Mouse (Mus musculus): Measurements from ENCODE around the gene Gm15517. TPM values are rescaled to one million over a fixed set of nuclear protein-coding genes. Genes with fewer than 3 reads are reported as not detected.

Gm15517 gene
- total and polyA plus RNA-seq, 3 experiments = not detected

GRCm38 (mm10) chr7:44240712-44241111 lies 20.5 kb upstream of the Gm15517 start:
- peaks cover 5% of the 10 kb centered on the region for H3K36me3 ChIP-seq (replicated peaks)
- peaks cover 11% of the 10 kb centered on the region for H3K4me1 ChIP-seq (ENCODE audit: insufficient read depth, low read depth, low read length)
- no peak overlapping the region for H3K4me3 ChIP-seq (ENCODE audit: low read depth, low read length)
- no peak for ATAC-seq (ENCODE audit: extremely low read depth, insufficient number of reproducible peaks, low FRiP score, poor library complexity, severe bottlenecking)
- TF ChIP-seq GATA2 (IDR thresholded peaks at IDR 0.05; ENCODE audit: borderline replicate concordance, low read depth, low read length) = no peak
- no peak for TF ChIP-seq GATA1 (IDR thresholded peaks at IDR 0.05; ENCODE audit: borderline replicate concordance, low read length)
- TF ChIP-seq TAL1 (conservative IDR thresholded peaks at IDR 0.05; ENCODE audit: low read depth, low read length) = no peak
- TF ChIP-seq CTCF (IDR thresholded peaks at IDR 0.05; ENCODE audit: low read depth, low read length) = no peak
- no peak for TF ChIP-seq POLR2AphosphoS5 (IDR thresholded peaks at IDR 0.05; ENCODE audit: insufficient replicate concordance, low read depth, low read length)
- H3K27me3 ChIP-seq (ENCODE audit: insufficient read depth, low read length) = peaks cover 34% of the 10 kb centered on the region
- no peaks in the 10 kb centered on the region for H3K9me3 ChIP-seq (replicated peaks)
- DNase-seq (ENCODE audit: low spot score) = no peak

DNA sequence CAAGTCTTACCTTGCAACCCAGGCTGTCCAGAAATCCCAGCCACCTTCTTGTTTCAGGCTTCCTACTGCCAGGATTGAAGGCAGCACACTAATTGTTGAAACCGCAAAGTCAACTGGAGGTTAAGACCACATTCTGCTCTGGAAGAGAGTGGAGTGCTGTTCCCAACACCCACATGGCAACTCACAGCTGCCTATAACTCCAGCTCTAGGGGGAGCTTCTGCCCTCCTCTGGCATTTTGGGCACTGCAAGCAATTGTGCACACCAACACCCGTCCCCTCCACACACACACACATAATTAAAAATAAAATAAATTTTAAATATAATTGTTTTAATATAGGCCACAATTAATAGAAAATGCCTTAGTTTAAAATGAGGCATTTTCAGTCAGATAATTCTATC lies 20.1 kb upstream of the Gm15517 start:
- no peak for DNase-seq (ENCODE audit: low spot score)
- Histone ChIP-seq H3K4me3 (ENCODE audit: low read depth, low read length) (no peak overlapping the region), H3K4me1 (ENCODE audit: insufficient read depth, low read depth, low read length) (peaks cover 11% of the 10 kb centered on the region), H3K9me3 (replicated peaks) (no peaks in the 10 kb centered on the region), H3K36me3 (replicated peaks) (peaks cover 5% of the 10 kb centered on the region), H3K27me3 (ENCODE audit: insufficient read depth, low read length) (peaks cover 30% of the 10 kb centered on the region)
- ATAC-seq (ENCODE audit: extremely low read depth, insufficient number of reproducible peaks, low FRiP score, poor library complexity, severe bottlenecking) = no peak
- no peak for TF ChIP-seq POLR2AphosphoS5 (IDR thresholded peaks at IDR 0.05; ENCODE audit: insufficient replicate concordance, low read depth, low read length)
- TF ChIP-seq TAL1 (conservative IDR thresholded peaks at IDR 0.05; ENCODE audit: low read depth, low read length) = no peak
- TF ChIP-seq CTCF (IDR thresholded peaks at IDR 0.05; ENCODE audit: low read depth, low read length) = no peak
- no peak for TF ChIP-seq GATA1 (IDR thresholded peaks at IDR 0.05; ENCODE audit: borderline replicate concordance, low read length)

DNA sequence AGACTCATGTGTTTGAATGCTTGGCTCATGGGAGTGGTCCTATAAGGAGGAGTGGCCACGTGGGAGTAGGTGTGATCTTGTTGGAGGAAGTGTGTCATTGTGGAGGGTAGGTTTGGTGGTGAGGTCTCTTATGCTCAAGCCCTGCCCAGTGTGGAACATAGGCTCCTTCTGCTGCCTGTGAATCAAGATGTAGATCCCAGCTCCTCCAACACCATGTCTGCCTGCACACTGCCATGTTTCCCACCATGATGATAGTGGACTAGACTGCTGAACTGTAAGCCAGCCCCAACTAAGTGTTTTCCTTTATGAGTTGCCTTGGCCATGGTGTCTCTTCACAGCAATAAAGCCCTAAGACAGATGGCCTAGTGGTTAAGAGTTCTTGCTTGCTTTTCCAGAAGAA lies 17.2 kb upstream of the Gm15517 start:
- Histone ChIP-seq H3K4me1 (ENCODE audit: insufficient read depth, low read depth, low read length) (peaks cover 22% of the 10 kb centered on the region), H3K9me3 (replicated peaks) (no peaks in the 10 kb centered on the region), H3K4me3 (ENCODE audit: low read depth, low read length) (no peak overlapping the region), H3K27me3 (ENCODE audit: insufficient read depth, low read length) (peaks cover 15% of the 10 kb centered on the region), H3K36me3 (replicated peaks) (peaks cover 19% of the 10 kb centered on the region)
- no peak for DNase-seq (ENCODE audit: low spot score)
- TF ChIP-seq GATA2 (IDR thresholded peaks at IDR 0.05; ENCODE audit: borderline replicate concordance, low read depth, low read length) (no peak), TAL1 (conservative IDR thresholded peaks at IDR 0.05; ENCODE audit: low read depth, low read length) (no peak), CTCF (IDR thresholded peaks at IDR 0.05; ENCODE audit: low read depth, low read length) (no peak), POLR2AphosphoS5 (IDR thresholded peaks at IDR 0.05; ENCODE audit: insufficient replicate concordance, low read depth, low read length) (no peak)
- ATAC-seq (ENCODE audit: extremely low read depth, insufficient number of reproducible peaks, low FRiP score, poor library complexity, severe bottlenecking) = no peak

DNA sequence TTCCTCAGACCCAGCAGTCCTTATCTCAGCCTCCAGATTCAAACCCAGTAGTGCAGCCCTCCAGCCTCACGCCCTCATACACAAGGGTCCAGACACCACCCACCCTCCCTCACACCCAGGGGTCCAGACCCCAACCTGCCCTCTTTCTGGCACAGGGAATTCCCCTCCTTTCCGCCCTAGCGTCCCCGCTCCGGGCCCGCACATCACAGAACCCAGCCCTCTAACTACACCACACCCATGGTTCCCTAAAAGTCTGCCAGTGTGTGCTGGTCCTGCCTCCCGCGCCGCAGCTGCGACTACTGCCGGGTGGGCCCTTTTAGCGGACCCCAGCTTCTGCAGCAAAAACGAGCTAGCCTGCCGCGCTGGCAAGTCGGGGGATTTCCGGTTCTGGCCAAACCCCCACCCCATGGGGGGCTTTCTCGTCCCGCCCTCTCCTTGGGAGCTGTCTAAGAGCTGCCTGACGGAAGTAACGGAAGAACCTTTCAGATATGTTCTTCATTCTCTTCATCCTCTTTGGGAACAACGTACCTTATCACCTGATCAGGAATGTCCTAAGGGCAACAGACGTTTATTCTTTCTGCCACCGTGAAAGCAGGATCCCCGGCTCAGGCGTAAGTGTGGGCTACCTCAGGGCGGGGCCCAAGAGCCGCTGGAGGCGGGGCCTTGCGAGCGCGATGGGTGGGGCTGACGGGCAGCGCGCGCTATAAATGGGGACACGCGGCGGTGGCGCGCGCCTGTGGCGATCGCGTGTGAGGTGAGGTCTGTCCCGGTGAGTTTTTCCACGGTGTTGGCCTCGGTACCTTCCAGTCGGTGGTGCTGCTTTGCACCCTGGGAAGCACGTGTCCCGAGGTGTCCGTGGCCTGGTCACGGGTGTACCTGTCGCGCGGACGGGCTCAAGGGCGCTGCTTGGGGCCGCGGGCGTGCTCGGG lies 14.9 kb upstream of the Gm15517 start, which contains the start of the genes 1700028J19Rik and 2410002F23Rik:
Gene 1700028J19Rik (minus strand): TSS at position 641 of the 929 bp plus-strand sequence.
Gene 2410002F23Rik (plus strand): TSS at position 668 of the 929 bp plus-strand sequence.
- Histone ChIP-seq H3K4me1 (ENCODE audit: insufficient read depth, low read depth, low read length) (peaks cover 42% of the 10 kb centered on the region), H3K36me3 (replicated peaks) (peaks cover 42% of the 10 kb centered on the region), H3K27me3 (ENCODE audit: insufficient read depth, low read length) (peaks cover 3% of the 10 kb centered on the region; the same call in 1 of the 2 replicates), H3K9me3 (replicated peaks) (no peaks in the 10 kb centered on the region), H3K4me3 (ENCODE audit: low read depth, low read length) (peak within 1 kb of the TSS; percentile 99)
- DNase-seq (ENCODE audit: low spot score) = peak; percentile 90
- TF ChIP-seq POLR2AphosphoS5 (IDR thresholded peaks at IDR 0.05; ENCODE audit: insufficient replicate concordance, low read depth, low read length) = peak; percentile 94; the same call in 1 of the 2 replicates
- no peak for TF ChIP-seq GATA2 (IDR thresholded peaks at IDR 0.05; ENCODE audit: borderline replicate concordance, low read depth, low read length)
- no peak for TF ChIP-seq GATA1 (IDR thresholded peaks at IDR 0.05; ENCODE audit: borderline replicate concordance, low read length)
- no peak; the same call in 1 of the 2 replicates for TF ChIP-seq TAL1 (conservative IDR thresholded peaks at IDR 0.05; ENCODE audit: low read depth, low read length)
- TF ChIP-seq CTCF (IDR thresholded peaks at IDR 0.05; ENCODE audit: low read depth, low read length) = no peak
- peak; percentile 62 for ATAC-seq (ENCODE audit: extremely low read depth, insufficient number of reproducible peaks, low FRiP score, poor library complexity, severe bottlenecking)

DNA sequence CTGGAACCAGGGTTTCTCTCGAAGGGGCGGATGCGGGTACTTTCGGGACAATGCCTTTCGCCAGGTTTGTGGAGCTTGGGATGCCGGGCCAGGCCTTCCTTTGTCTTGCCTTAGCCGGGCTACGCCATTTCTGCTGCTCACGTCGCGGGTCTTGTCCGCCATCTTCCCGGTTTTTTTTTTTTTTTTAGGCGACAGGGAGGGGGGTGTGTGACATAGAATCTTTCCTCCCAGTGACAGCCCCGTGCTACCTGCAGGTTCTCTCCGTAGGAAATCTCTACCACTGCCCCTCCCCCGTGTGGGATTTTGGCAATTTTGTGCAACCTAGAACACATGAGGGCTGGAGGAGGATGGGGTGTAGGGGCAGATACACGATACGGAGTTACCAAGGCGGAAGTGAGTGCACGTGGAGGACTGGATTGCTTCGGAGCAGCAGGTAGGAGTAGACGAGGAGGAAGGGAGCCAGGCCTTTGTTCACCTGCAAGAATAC lies 14.2 kb upstream of the Gm15517 start:
- Histone ChIP-seq H3K4me1 (ENCODE audit: insufficient read depth, low read depth, low read length) (peaks cover 45% of the 10 kb centered on the region), H3K36me3 (replicated peaks) (peaks cover 45% of the 10 kb centered on the region), H3K9me3 (replicated peaks) (no peaks in the 10 kb centered on the region), H3K27me3 (ENCODE audit: insufficient read depth, low read length) (peaks cover 3% of the 10 kb centered on the region; the same call in 1 of the 2 replicates), H3K4me3 (ENCODE audit: low read depth, low read length) (peak overlapping the region; percentile 99)
- DNase-seq (ENCODE audit: low spot score) = peak; percentile 66
- ATAC-seq (ENCODE audit: extremely low read depth, insufficient number of reproducible peaks, low FRiP score, poor library complexity, severe bottlenecking) = no peak
- TF ChIP-seq GATA1 (IDR thresholded peaks at IDR 0.05; ENCODE audit: borderline replicate concordance, low read length) (no peak), GATA2 (IDR thresholded peaks at IDR 0.05; ENCODE audit: borderline replicate concordance, low read depth, low read length) (no peak), POLR2AphosphoS5 (IDR thresholded peaks at IDR 0.05; ENCODE audit: insufficient replicate concordance, low read depth, low read length) (no peak), CTCF (IDR thresholded peaks at IDR 0.05; ENCODE audit: low read depth, low read length) (no peak), TAL1 (conservative IDR thresholded peaks at IDR 0.05; ENCODE audit: low read depth, low read length) (no peak)

GRCm38 (mm10) chr7:44247971-44248370 lies 13.3 kb upstream of the Gm15517 start:
- ATAC-seq (ENCODE audit: extremely low read depth, insufficient number of reproducible peaks, low FRiP score, poor library complexity, severe bottlenecking) = no peak
- Histone ChIP-seq H3K4me1 (ENCODE audit: insufficient read depth, low read depth, low read length) (peaks cover 54% of the 10 kb centered on the region), H3K9me3 (replicated peaks) (no peaks in the 10 kb centered on the region), H3K36me3 (replicated peaks) (peaks cover 54% of the 10 kb centered on the region), H3K27me3 (ENCODE audit: insufficient read depth, low read length) (no peaks in the 10 kb centered on the region), H3K4me3 (ENCODE audit: low read depth, low read length) (peak overlapping the region; percentile 99)
- DNase-seq (ENCODE audit: low spot score) = no peak
- TF ChIP-seq POLR2AphosphoS5 (IDR thresholded peaks at IDR 0.05; ENCODE audit: insufficient replicate concordance, low read depth, low read length) = no peak
- no peak for TF ChIP-seq GATA1 (IDR thresholded peaks at IDR 0.05; ENCODE audit: borderline replicate concordance, low read length)
- no peak for TF ChIP-seq CTCF (IDR thresholded peaks at IDR 0.05; ENCODE audit: low read depth, low read length)
- TF ChIP-seq TAL1 (conservative IDR thresholded peaks at IDR 0.05; ENCODE audit: low read depth, low read length) = no peak
- TF ChIP-seq GATA2 (IDR thresholded peaks at IDR 0.05; ENCODE audit: borderline replicate concordance, low read depth, low read length) = no peak

Measured in G1E (cell line).